Mouse (Mus musculus): ENCODE results near the gene Ly86. TPM values are rescaled to one million over a fixed set of nuclear protein-coding genes. Genes with fewer than 3 reads are reported as not detected.
A peak's percentile ranks its signal among the peaks of the same experiment; 100 is the strongest.

Gene Ly86
- total RNA-seq, 4 experiments from 2014 or later: 8.7 to 78.2 (median 39.6) TPM

DNA sequence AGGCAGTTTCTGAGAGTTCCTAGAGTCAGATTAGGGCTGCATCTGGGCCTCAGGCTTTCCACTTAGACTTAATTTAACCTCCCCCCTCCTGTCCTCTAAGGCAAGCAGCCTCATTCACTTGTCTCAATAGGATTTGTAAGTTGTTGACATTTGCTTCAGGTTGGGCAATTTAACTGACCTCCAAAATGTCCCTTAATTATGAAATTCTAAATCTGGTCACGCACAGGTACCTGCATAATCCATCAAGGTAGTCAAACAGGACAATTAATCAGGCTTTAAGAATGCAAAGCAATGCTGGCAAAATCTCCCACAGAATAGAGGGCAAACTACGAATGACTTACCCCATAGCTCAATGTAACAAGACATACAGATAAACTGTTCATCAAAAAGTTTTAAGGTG lies 8.0 kb downstream of the Ly86 start:
- no peak for DNase-seq (ENCODE audit: low spot score in 2 of 2)

DNA sequence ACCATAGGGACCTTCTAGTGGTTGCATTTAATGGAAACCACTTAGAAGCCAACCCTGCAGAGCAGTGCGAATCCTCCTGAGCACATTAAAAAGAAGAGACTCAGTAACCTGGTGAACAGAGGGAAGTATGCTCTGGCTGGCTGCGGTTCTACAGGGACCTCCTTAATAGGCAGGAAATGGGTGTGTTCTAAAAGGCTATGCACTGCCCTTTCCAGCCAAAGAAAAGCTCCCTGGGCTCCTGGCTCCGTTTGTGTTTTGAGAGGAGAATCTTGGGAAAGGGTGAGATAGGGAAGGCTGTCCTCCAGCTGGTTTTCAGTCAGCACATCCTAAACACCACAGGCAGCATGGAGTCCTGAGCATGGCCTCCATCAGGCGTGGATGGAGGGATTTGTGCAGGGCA lies 8.9 kb downstream of the Ly86 start:
- DNase-seq (ENCODE audit: low spot score in 2 of 2): no peak

DNA sequence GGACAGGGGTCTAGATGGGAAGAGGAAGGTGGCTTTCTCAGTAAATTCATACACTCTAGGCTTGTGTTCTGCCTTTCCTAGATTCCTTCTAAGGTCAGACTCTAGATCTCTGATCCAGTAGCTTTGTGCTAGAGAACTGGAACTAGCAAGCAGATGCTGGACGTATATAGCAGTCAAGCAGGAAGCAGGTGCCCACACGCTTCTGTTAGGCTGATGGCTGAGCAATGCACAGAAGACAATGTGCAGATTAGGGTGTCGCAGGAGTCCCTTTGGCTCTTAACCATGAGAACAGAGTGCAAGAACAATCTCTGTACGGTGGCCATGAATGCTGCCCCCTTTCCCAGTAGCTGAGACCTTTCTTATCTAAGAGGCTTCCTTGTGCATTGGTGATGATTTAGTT lies 9.4 kb downstream of the Ly86 start:
- DNase-seq (ENCODE audit: low spot score in 2 of 2): no peak

DNA sequence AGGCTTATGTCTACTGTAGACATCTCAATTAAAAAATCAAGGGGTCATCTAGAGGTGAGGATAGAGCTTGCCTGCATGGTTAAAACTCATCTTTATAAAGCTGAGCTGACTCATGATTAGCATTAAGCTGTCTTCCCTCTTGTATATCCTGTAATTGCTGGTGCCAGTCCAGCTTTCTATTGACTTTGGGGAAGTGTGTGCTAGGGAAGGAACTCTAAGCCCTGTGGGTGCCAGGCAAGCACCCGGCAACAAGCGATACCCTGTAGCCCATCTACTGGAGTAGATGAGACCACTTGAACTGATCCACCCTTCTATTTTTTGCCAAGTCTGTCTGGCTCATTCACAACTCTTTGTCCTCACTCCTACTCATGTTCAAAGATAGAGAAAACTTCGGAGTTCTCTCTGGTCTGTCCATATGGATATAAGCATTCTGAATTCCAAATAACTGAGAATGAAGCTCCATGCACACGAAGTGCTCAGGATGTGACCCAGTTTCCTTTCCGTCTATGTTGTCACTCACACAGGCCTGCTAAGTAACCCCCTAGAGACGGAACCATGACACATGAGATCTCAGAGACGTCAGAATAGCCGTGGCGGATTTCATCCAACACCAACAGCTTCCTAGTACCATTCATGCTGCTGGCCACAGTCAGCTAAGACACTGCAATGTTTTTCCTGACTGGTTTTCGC lies 10.8 kb downstream of the Ly86 start:
- DNase-seq (ENCODE audit: low spot score in 2 of 2): no peak

DNA sequence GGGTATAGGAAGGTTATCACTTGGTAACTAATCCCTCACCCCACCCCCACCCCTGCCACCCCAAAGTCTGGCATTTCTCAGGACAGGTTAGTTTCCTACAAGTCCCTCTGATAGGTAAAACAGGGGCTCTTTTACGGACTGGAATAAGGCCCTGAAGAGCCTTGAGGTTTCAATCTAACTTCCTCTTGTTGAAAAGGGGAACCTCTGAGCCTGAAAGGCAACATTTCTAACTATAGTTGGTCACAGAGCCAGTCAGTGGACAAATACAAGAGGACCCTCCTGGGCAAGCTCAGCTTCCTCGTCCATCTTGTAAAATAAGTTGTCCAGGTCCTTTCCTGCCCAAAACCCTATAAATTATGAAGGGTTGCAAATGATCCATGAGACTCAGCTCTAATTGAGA lies 11.5 kb downstream of the Ly86 start:
- DNase-seq (ENCODE audit: low spot score in 2 of 2): no peak

DNA sequence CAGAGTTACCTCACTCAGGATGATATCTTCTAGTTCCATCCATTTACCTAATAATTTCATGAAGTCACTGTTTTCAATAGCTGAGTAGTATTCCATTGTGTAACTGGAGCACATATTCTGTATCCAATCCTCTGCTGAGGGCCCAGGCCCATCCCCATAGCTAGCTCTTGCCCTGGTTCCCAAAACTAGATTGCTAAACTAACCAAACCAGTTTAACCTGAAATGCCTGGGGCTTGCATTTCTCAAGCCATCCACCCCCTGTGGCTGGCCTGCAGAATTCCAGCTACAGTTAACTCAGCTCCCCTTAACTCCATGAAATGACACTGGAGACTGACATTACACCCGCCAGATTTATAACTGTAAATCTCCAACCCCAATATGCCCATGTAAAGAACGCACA lies 13.1 kb downstream of the Ly86 start:
- DNase-seq (ENCODE audit: low spot score in 2 of 2): no peak

DNA sequence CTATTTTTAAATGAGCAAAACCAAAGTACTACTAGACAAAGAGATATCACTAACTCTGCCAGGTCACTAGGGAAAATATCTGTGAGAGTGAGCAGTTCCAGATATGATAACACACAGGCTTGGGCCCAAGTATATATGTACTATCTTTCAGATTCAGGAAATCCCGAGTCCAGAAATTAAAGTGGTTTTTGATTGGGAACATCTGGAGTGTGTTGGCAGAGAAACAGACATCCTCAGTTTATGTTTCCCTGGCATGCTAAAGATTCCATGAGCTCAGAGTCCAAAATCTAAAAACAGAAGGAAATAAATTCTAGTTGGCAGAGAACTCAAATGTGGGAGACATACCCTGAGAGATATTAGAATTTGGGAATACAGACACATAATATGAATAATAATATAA lies 16.2 kb downstream of the Ly86 start:
- no peak for DNase-seq (ENCODE audit: low spot score in 2 of 2)

DNA sequence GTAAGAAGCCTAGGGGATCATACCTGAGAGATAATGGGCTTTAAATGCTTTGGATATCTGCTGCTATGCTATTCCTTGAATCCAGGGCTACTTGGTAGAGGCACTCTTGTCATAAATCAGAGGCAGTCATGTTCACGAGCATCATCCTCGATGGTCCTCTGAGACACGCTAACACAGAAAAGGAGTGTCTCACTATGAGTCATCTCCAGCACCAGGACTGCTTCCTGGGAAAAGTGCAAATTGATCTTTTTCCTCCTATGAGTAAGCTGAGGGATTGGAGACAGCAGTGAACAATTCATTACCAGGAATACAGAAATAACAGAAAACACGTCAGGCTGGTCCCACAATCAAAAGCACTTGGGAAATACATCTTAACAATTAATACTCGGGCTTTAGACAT lies 19.3 kb downstream of the Ly86 start:
- DNase-seq (ENCODE audit: low spot score in 2 of 2): no peak

DNA sequence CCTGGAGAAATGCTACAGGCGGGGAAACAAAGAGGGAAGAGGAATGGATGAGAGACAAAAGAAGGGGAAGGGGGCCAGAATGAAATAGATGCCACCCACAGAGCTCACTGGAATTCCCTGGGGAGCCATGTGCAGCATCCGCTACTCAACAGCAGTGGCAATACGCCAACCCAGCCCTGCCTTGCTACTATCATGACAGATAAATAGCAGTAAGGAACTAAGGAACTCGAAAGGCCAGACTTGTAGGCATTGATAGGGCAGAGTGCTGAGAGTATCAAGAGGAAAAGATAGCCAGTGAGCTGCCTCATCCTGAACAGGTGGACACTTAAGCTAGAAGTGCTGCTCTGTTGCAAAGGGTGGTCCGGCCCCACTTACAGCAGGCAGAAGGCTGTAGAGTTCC lies 31.4 kb downstream of the Ly86 start:
- DNase-seq (ENCODE audit: low spot score in 2 of 2): peak in 1 of 2 experiments; percentile 20

DNA sequence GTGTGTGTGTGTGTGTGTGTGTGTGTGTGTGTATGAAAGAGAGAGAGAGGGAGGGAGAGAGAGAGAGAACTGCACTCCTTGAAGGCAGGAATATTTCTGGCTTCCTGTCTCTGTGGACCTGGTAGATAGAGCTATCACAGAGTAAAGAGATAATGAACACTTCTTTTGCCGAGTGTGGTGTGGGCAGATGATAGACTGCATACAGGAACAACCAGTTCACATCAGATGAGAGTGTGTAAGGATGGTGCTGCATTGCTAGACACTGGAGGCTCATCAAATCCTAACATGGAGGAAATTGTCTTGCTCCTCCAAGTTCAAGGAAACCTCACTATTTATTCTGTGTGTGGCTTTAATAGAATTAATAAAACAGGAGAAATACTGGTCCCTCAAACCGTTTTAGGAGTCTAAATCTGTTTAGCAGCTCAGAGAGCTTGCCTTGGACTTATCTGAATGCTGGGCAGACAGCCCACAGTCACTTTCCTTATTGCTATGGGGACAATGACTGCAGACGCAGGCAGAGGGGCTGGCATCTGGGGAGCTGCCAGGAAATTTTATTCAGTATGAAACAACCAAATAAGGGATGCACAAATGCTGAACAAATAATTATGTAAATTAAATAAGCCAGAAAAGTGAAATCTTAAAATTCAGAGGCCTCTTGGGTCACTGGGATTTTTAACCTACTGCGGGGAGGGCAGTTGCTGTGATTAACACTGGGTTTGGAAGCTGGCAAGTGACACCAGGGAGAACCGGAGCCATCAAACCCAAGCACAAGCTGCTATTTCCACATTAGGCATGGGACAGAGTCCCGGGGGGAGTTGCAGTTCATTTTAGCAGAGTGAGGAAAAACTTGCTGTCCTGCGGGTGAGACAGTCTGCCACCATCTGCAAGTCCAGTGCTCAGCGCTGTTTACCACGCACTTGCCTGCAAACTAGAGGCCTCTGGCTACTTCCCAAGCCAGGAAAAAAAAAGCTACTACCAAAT lies 43.5 kb downstream of the Ly86 start:
- DNase-seq (ENCODE audit: low spot score in 2 of 2): peak; percentile 65 to 67

DNA sequence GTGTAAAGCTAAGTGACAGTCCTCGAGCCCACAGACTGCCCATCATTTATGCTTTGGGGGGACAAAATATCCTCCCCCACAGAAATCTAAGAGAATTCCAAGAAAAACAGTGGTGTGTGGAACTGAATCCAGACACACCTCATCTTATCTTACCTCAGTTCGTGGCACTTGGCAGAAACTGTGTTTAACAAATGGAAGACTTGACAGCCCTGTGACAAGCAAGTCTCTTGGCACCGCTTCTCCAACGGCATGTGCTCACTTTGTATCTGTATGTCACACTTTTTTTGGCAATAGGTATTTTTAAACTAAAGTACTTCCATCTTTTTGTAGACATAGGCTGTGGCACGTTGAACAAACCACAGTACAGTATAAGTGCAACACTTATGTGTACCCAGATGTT lies 44.3 kb downstream of the Ly86 start:
- DNase-seq (ENCODE audit: low spot score in 2 of 2): no peak

DNA sequence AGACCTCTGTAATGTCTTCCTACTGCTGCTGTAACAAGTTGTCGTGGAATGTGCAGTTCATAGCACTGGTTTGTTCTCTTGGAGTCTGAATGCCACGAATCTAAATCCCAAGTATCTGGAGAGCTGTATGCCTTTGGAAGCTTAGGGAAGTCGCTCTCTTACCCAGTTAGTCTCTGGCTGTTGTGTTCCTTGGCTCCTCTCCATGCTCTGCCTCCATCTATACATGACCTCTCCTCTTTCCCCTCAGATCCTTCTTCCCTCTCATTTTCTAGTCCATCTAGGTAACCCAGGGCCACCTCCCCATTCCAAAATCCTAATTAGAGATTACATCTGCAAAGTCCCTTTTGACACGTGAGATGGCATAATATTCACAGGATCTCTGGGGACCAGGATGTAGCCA lies 53.8 kb downstream of the Ly86 start:
- no peak for DNase-seq (ENCODE audit: low spot score in 2 of 2)

DNA sequence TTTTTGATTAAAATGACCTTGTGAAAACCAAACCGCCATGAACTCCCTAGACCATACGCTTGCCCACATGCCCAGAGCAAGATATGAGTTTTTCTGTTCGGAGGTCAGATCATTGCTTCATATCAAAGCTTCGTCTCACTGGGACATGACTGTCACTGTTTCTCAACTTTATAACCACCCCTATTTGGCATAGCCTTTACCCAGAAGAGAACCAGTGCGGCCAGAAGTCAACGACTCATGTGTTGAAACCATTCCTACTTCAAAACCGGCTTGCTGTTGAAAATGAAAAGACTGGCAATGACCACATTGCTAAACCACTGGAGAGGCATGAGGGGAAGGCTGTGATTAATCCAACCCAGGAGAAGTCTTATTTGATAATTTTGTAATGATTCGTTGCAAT lies 54.3 kb downstream of the Ly86 start:
- no peak for DNase-seq (ENCODE audit: low spot score in 2 of 2)

DNA sequence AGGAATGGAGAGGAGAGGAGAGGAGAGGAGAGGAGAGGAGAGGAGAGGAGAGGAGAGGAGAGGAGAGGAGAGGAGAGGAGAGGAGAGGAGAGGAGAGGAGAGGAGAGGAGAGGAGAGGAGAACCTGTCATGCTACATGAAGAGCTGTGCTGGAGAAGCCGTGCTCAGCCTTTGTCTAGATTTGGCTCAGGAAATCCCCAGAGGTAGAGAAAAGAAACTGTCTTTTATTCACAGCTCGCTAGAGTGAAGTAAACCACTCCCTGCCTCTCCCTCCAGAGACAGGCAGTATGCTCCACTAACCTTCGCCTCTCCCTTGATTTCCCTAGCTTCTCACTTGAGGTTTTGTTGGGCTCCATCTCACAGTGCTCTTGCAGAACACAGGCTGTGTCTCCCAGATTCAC lies 57.4 kb downstream of the Ly86 start:
- no peak for DNase-seq (ENCODE audit: low spot score in 2 of 2)

DNA sequence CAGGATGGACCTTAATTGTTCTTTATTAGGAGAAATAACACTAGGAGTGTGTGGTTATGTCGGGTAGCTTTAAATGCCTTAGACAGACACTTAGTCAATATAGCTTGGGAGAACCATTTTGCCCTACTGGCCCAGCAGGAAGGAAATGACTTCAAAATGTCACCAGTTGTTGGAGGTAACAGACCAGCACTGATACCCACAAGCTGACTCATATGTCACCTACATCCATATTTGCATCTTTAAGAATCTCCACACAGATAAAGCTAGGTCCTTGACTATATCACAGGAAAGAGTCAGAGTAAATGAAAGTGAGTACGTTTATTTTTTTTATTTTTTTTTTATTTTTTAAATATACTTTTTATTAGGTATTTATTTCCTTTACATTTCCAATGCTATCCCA lies 58.7 kb downstream of the Ly86 start:
- DNase-seq (ENCODE audit: low spot score in 2 of 2): no peak

DNA sequence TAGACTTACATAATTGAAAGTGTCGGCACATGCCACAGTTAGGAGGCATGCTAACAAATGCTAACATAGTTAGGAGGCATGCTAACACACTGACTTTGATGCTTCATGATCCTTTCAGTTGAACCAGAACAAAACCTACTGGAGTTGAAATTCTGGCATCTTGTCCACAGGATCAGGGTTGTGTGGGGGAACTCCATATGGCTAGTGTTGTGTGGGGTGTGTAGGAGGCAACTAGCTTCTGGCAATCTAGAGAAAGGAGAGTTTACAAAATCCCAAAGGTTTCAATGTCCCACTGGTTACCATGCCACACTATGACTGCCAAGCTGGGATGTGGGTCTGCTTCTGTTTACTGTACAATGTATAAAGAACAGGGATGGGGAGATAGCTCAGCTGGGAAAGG lies 70.7 kb downstream of the Ly86 start:
- peak; percentile 75 to 78 for DNase-seq (ENCODE audit: low spot score in 2 of 2)

DNA sequence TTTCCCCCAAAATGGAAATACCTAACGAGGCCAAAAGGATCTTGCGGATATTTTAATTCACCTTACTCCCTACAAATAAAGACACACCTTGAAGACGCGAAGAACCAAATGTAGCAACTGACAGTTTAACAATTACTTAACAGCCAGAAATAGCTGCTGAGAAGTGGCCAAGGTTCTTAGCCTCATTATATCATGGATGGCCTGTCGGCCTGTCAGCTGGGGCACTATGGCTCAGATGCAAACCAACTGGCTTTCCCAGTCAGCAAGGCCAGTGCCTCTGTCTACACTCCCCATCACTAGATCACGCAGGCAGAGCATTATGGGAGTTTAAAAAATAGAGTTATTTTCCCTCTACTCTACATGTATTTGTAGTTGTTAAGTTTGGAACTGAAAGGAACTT lies 78.4 kb downstream of the Ly86 start:
- DNase-seq (ENCODE audit: low spot score in 2 of 2): no peak

DNA sequence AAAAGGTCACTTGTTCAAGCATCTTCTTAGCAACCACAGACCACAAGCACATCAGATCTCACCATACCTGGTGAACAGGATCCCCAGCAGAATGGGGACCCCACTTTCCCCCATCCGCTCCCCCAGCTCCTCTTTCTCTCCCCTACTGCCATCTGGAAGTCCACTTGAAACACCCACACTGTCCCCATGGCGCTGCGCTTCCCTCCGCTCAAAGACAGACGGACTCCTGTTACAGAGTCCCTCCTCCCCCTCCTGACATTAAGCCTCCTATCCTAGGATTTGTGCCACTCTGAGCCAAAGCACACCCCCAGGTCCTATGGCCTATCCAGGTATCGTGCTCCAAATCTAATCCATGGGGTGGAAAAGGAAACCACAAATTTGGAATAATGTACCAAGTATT lies 79.9 kb downstream of the Ly86 start:
- DNase-seq (ENCODE audit: low spot score in 2 of 2): peak in 1 of 2 experiments; percentile 39

DNA sequence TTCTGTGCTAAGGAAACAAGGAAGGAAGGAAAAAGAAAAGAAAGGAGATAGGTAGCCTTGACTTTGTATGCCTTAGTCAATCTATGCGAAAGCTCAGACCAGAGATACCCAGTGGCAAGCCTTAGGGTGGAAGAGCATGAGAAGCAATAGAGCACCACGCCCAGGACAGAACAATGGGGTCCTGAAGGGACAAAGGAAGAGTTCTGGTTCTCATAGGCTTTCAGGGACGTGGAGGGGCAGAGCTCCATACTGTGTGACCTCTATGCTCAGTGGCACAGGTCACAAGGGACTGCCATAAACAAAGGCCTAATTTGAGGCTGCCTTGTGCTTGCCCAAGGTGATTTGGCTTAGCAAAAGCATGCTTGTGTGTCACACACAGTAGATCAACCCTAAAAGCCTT lies 80.4 kb downstream of the Ly86 start:
- DNase-seq (ENCODE audit: low spot score in 2 of 2): no peak

DNA sequence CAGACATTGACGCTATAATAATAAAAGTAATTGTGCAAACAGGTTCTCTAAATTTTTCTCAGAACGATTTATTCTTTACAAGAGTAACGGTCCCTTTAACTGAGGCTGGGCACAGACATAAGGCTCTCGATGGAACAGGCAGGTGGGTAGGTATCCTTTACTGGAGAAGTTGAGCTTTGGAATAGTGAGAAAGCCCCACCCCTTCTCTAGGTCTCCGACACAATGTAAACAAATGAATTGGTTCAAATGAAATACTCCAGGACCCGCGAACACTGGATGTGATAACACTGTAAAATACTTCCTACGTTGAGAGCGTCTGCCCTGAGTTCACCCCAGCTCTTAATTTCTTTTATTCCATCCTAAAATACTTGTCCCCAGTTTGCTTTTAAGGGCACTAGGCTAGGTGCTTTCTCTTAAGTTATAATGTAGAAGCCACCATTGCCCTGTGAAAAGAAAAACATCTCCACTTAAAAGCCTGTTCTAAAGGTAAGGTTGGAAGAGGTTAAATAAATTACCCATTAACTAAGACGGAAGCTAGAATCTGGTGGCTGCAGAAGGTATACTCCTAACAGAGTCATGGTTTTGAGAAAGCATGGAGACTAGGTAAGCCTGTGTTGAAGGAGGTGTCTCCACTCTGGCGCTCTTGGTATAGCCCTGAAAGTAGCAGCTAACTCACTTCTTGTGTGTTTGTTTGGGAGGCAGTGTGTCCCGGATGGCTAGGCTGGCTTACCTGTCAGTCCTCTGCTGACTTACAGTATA lies 81.7 kb downstream of the Ly86 start:
- DNase-seq (ENCODE audit: low spot score in 2 of 2): no peak

DNA sequence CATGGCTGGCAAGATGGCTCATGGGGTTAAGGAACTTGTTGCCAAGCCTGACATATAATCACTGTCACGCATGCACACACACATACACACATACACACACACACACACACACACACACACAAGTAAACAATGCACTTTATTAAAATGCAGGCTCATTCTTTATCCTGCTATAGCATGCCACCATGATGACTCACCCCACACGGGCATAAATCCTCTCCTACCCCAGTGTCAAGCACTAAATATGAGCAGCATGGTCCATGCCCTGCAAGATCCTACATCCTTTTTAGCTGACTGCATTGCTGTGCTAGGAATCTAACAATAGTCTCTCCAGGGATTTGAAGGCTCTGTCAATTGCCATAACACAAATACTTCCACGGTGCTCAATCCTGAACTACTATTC lies 83.5 kb downstream of the Ly86 start:
- DNase-seq (ENCODE audit: low spot score in 2 of 2): no peak

DNA sequence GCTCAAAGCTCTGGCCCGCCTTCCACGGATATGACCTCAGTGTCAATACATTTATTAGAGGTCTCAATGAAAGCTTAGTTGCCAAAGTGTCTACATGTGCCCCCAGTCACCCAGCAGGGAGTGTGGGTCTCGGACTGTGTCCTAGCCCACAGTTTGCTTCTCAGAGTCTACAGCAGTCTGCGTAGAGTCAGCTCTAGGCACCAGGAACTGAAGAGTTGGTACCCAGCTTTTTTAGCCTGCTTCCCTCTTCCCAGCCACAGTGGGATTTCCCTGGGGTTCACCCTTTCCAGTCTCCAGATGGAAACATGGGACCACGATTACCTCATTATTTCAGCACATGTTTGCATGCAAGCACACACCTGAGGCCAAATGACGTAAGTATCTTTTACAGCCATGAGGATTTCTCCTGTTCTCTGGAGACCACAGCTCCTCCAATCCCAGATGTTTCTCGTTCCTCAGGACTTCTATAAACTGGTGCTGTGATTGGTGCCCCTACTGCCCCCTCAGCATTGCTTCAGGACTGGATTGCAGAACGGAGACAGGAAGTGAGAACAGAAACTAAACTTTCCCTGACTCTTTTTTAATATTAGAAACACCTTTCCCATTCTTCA lies 84.8 kb downstream of the Ly86 start:
- DNase-seq (ENCODE audit: low spot score in 2 of 2): no peak

Data from layer of hippocampus, adult 8-10 months (tissue).